15 mouse cellular contexts compared by ENCODE assay signal in genomic region chr1:78202466-78203085, GRCm38 (mm10). TPM values are rescaled to one million over a fixed set of nuclear protein-coding genes. Genes with fewer than 3 reads are reported as not detected.
DNase-seq lines count a peak whose midpoint lies in the region; ATAC-seq and TF ChIP-seq lines count a peak whose summit lies in the region.
"Had no signal": no experiment of that assay in that cellular context is flagged by ENCODE, and none has a peak within 500 bp of the region (broad histone marks: within the 10 kb centered on the region; RNA-seq: fewer than 3 reads in every experiment).

No protein-coding gene starts in this region.

- 2% methylated on average over 23 of the region's 23 CpGs for WGBS in forebrain, postnatal 0 days
- WGBS in forebrain, embryonic 11.5 days, result 1% methylated on average over 23 of the region's 23 CpGs
- WGBS in hindbrain, embryonic 11.5 days, result under 1% methylated on average over 23 of the region's 23 CpGs
- under 1% methylated on average over 23 of the region's 23 CpGs for WGBS in midbrain, embryonic 13.5 days

- H3K4me1 ChIP-seq in forebrain, postnatal 0 days (ENCODE audit: insufficient read depth), result 0 out of 2 replicates have a peak, but pooled peaks cover 2% of the 10 kb centered on the region
- H3K4me1 ChIP-seq in forebrain, embryonic 11.5 days (replicated peaks; ENCODE audit: control insufficient read depth, insufficient read depth, low read length), result peaks cover 11% of the 10 kb centered on the region; the same call in 1 of the 2 replicates
- peaks cover 7% of the 10 kb centered on the region; the same call in 1 of the 2 replicates for H3K4me1 ChIP-seq in hindbrain, embryonic 11.5 days (replicated peaks; ENCODE audit: control insufficient read depth, insufficient read depth, low read length)
- peaks cover 37% of the 10 kb centered on the region for H3K4me1 ChIP-seq in midbrain, embryonic 13.5 days (replicated peaks)

- TF ChIP-seq POLR2A in brain, embryonic 14.5 days (IDR thresholded peaks at IDR 0.05; ENCODE audit: borderline replicate concordance, extremely low read depth, insufficient read depth, insufficient read length, poor library complexity, severe bottlenecking), result no peak

- no peak overlapping the region for H3K4me3 ChIP-seq in forebrain, postnatal 0 days (ENCODE audit: low read depth, low read length)
- no peak overlapping the region for H3K4me3 ChIP-seq in forebrain, embryonic 11.5 days (ENCODE audit: low read depth, low read length)
- H3K4me3 ChIP-seq in hindbrain, embryonic 11.5 days (ENCODE audit: low read depth, low read length), result peak overlapping the region; percentile 33
- peak overlapping the region; percentile 38 for H3K4me3 ChIP-seq in midbrain, embryonic 13.5 days (replicated peaks)

- no peak overlapping the region for H3K4me2 ChIP-seq in forebrain, postnatal 0 days (ENCODE audit: low read depth)
- H3K4me2 ChIP-seq in forebrain, embryonic 11.5 days (ENCODE audit: low read depth, low read length, severe bottlenecking), result no peak overlapping the region
- H3K4me2 ChIP-seq in hindbrain, embryonic 11.5 days (replicated peaks; ENCODE audit: low read depth, low read length), result peak overlapping the region; percentile 55
- peak overlapping the region; percentile 55 for H3K4me2 ChIP-seq in midbrain, embryonic 13.5 days (replicated peaks)

- H3K27me3 ChIP-seq in forebrain, postnatal 0 days (ENCODE audit: insufficient read depth, low read length), result peaks cover 87% of the 10 kb centered on the region
- H3K27me3 ChIP-seq in forebrain, embryonic 11.5 days (ENCODE audit: control insufficient read depth, insufficient read depth, low read length), result peaks cover 94% of the 10 kb centered on the region
- peaks cover 78% of the 10 kb centered on the region for H3K27me3 ChIP-seq in hindbrain, embryonic 11.5 days (ENCODE audit: control insufficient read depth, insufficient read depth, low read length)
- H3K27me3 ChIP-seq in midbrain, embryonic 13.5 days, result peaks cover 95% of the 10 kb centered on the region

- no peak overlapping the region for H3K27ac ChIP-seq in forebrain, postnatal 0 days (ENCODE audit: low read depth, low read length)
- no peak overlapping the region for H3K27ac ChIP-seq in forebrain, embryonic 11.5 days (ENCODE audit: low read depth, low read length)
- 0 out of 2 replicates have a peak overlapping the region, but pooled peaks have one; percentile 45 for H3K27ac ChIP-seq in hindbrain, embryonic 11.5 days (ENCODE audit: low read depth, low read length)
- no peak overlapping the region for H3K27ac ChIP-seq in midbrain, embryonic 13.5 days

- H3K9ac ChIP-seq in forebrain, postnatal 0 days, result no peak overlapping the region
- no peak overlapping the region for H3K9ac ChIP-seq in forebrain, embryonic 11.5 days (ENCODE audit: low read length)
- H3K9ac ChIP-seq in hindbrain, embryonic 11.5 days (ENCODE audit: low read depth, low read length), result peak overlapping the region; percentile 54
- H3K9ac ChIP-seq in midbrain, embryonic 13.5 days (replicated peaks), result 0 out of 2 replicates have a peak overlapping the region, but pooled peaks have one; percentile 44

- no peak for TF ChIP-seq CTCF in forebrain, postnatal 0 days (IDR thresholded peaks at IDR 0.05; ENCODE audit: low read depth)
- TF ChIP-seq CTCF in brain, embryonic 14.5 days (IDR thresholded peaks at IDR 0.05; ENCODE audit: borderline replicate concordance, extremely low read depth, insufficient read depth, insufficient read length), result no peak

- ATAC-seq in forebrain, postnatal 0 days, result no peak
- no peak for ATAC-seq in forebrain, embryonic 11.5 days (replicated peaks; ENCODE audit: low FRiP score)
- no peak for ATAC-seq in hindbrain, embryonic 11.5 days (ENCODE audit: low FRiP score)
- no peak for ATAC-seq in midbrain, embryonic 13.5 days
- ATAC-seq: Patski had no signal

- H3K9me3 ChIP-seq in forebrain, postnatal 0 days (ENCODE audit: low read length), result no peaks in the 10 kb centered on the region
- H3K9me3 ChIP-seq in forebrain, embryonic 11.5 days (ENCODE audit: control insufficient read depth, low read length), result no peaks in the 10 kb centered on the region
- H3K9me3 ChIP-seq in hindbrain, embryonic 11.5 days (ENCODE audit: control insufficient read depth, low read length), result no peaks in the 10 kb centered on the region
- H3K9me3 ChIP-seq in midbrain, embryonic 13.5 days, result no peaks in the 10 kb centered on the region

- peak; percentile 59 for DNase-seq in forebrain, postnatal 0 days
- no peak for DNase-seq in forebrain, embryonic 11.5 days (ENCODE audit: low spot score)
- peak; percentile 53 for DNase-seq in brain, embryonic 14.5 days (ENCODE audit: low read depth)
- DNase-seq in hindbrain, embryonic 11.5 days (ENCODE audit: low spot score), result peak; percentile 68
- DNase-seq in layer of hippocampus, adult 9-10 months (ENCODE audit: low spot score), result no peak
- no peak for DNase-seq in right cerebral cortex, postnatal 36 days (ENCODE audit: low spot score in 2 of 2)
- DNase-seq in layer of hippocampus, adult 11-12 months (ENCODE audit: low spot score), result no peak
- DNase-seq: adrenal gland, postnatal 25 days; B cell, adult 2 months; kidney, adult 18-20 months; lung, adult 18-20 months had no signal

- H3K36me3 ChIP-seq in forebrain, postnatal 0 days (ENCODE audit: insufficient read depth), result no peaks in the 10 kb centered on the region
- H3K36me3 ChIP-seq in forebrain, embryonic 11.5 days (ENCODE audit: control insufficient read depth, insufficient read depth, low read length), result no peaks in the 10 kb centered on the region
- H3K36me3 ChIP-seq in hindbrain, embryonic 11.5 days (ENCODE audit: control insufficient read depth, insufficient read depth, low read length), result no peaks in the 10 kb centered on the region
- H3K36me3 ChIP-seq in midbrain, embryonic 13.5 days, result no peaks in the 10 kb centered on the region

RNA-seq across cellular contexts. Expression of gene Pax3, which starts 5.6 kb away (rescaled TPM):
- 0.15 and 0.19 TPM in 2 replicates for total RNA-seq in forebrain, postnatal 0 days (2014; rRNA removed)
- 0.04 and 0.40 TPM in 2 replicates for polyA plus RNA-seq in forebrain, postnatal 0 days (2015; fragmentation: Nextera tagmentation; extraction: Ambion mirVana)
- 4.4 and 4.7 TPM in 2 replicates for polyA plus RNA-seq in forebrain, embryonic 11.5 days (2014; fragmentation: Nextera tagmentation; extraction: Ambion mirVana)
- 4.8 and 10.6 TPM in 2 replicates for polyA plus RNA-seq in brain, embryonic 14.5 days (2012; rRNA removed)
- polyA plus RNA-seq in hindbrain, embryonic 11.5 days (2014; fragmentation: Nextera tagmentation; extraction: Ambion mirVana), result 48.3 and 49.2 TPM in 2 replicates
- polyA plus RNA-seq in midbrain, embryonic 13.5 days (2015; fragmentation: Nextera tagmentation; extraction: Ambion mirVana), result 30.4 and 35.6 TPM in 2 replicates
- total RNA-seq: adrenal gland, postnatal 25 days had no signal
- polyA plus RNA-seq: cortical plate, adult 2 months; gonadal fat pad, adult 2 months had no signal

Comparison
In these comparisons a context has a peak if more than half of its experiments do, and no peak if none do; other contexts are left out.
1. DNase-seq: peak in forebrain, postnatal 0 days (single experiment), brain, embryonic 14.5 days (single experiment) and hindbrain, embryonic 11.5 days (single experiment); none in forebrain, embryonic 11.5 days (single experiment), layer of hippocampus, adult 9-10 months (single experiment), right cerebral cortex, postnatal 36 days (0 of 2) and layer of hippocampus, adult 11-12 months (single experiment).
2. H3K4me2 ChIP-seq: peak in hindbrain, embryonic 11.5 days (single experiment) and midbrain, embryonic 13.5 days (single experiment); none in forebrain, postnatal 0 days (single experiment) and forebrain, embryonic 11.5 days (single experiment).
3. H3K4me3 ChIP-seq: peak in hindbrain, embryonic 11.5 days (single experiment) and midbrain, embryonic 13.5 days (single experiment); none in forebrain, postnatal 0 days (single experiment) and forebrain, embryonic 11.5 days (single experiment).
4. H3K9ac ChIP-seq: peak in hindbrain, embryonic 11.5 days (single experiment) and midbrain, embryonic 13.5 days (single experiment); none in forebrain, postnatal 0 days (single experiment) and forebrain, embryonic 11.5 days (single experiment).